Mouse (Mus musculus) lung, embryonic 15.5 days (tissue): ENCODE data around the gene Usp53. TPM values are rescaled to one million over a fixed set of nuclear protein-coding genes. Genes with fewer than 3 reads are reported as not detected.
A peak's percentile ranks its signal among the peaks of the same experiment; 100 is the strongest.

Experiments
- ATAC-seq: fragments of 200-750 bp; cut with Nextera tagmentation; 2 replicates; pipeline ENCODE4 v1.8.0; 2017; ENCODE audit warnings: moderate number of reproducible peaks, borderline replicate concordance; ENCODE audit not compliant: low FRiP score, low TSS enrichment; ENCODE audit errors: extremely low read depth
- H3K27ac ChIP-seq: fragments of 300-500 bp; sonication (generic); 2 replicates; pipeline ENCODE4 v1.5.1; 2015; ENCODE audit warnings: moderate library complexity, mild to moderate bottlenecking, inconsistent platforms
- H3K27me3 ChIP-seq: fragments of 300-500 bp; sonication (generic); 2 replicates; pipeline ENCODE4 v1.6.1; 2015; ENCODE audit warnings: inconsistent platforms
- H3K36me3 ChIP-seq: fragments of 300-500 bp; sonication (generic); 2 replicates; pipeline ENCODE4 v1.6.1; 2015; ENCODE audit warnings: inconsistent platforms
- H3K4me1 ChIP-seq: fragments of 300-500 bp; sonication (generic); 2 replicates; pipeline ENCODE4 v1.6.1; 2015; ENCODE audit warnings: inconsistent platforms
- H3K4me2 ChIP-seq: fragments of 300-500 bp; sonication (generic); 2 replicates; pipeline ENCODE4 v1.6.1; 2015; ENCODE audit warnings: inconsistent platforms, mild to moderate bottlenecking, moderate library complexity
- H3K4me3 ChIP-seq: fragments of 300-500 bp; sonication (generic); 2 replicates; pipeline ENCODE4 v1.5.1; 2015; ENCODE audit warnings: mild to moderate bottlenecking, inconsistent platforms
- H3K9ac ChIP-seq: fragments of 300-500 bp; sonication (generic); 2 replicates; pipeline ENCODE4 v1.6.1; 2015; ENCODE audit warnings: inconsistent platforms
- H3K9me3 ChIP-seq: fragments of 300-500 bp; sonication (generic); 2 replicates; pipeline ENCODE4 v1.6.1; 2016; ENCODE audit warnings: inconsistent platforms
- WGBS: fragments of 180-500 bp; shearing (Covaris S2); methylation state at CpG from one replicate; pipeline ENCODE4 v1.1.7; 2015; 5-methylcytosine and 5-hydroxymethylcytosine counted together
- polyA plus RNA-seq: library from polyadenylated mRNA; unstranded; fragments of >200 nt; fragmentation: Nextera tagmentation; extraction: Ambion mirVana; gene quantifications from 2 replicates; pipeline ENCODE4 v1.2.1, GENCODE M21; 2015

Usp53 gene
- polyA plus RNA-seq, 1 experiment from 2014 or later, result 6.9 TPM

DNA sequence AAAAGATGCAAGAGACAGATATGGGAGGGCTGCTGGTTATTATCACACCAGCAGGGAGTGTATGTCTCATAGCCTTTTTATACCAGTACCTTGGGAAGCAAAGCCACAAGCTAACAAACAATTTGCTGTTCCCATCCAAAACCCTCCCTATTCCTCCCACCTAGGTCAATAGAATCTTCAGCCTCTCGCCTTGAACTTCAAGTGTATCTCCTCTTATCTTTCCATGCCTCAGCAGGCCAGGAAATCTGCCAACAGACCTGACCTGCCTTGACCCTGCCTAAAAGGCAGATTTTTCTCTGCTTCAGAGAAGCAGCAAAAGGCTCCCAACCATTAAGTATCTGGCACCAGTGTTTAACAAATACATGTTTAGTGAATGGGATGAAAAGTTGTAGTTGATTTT lies 2.1 kb upstream of the Usp53 start:
- Histone ChIP-seq H3K27me3 (no peaks in the 10 kb centered on the region), H3K9ac (no peak overlapping the region), H3K9me3 (no peaks in the 10 kb centered on the region), H3K4me3 (no peak overlapping the region), H3K4me2 (no peak overlapping the region), H3K27ac (no peak overlapping the region; the same call in 1 of the 2 replicates), H3K36me3 (no peaks in the 10 kb centered on the region), H3K4me1 (peaks cover 23% of the 10 kb centered on the region)
- no peak for ATAC-seq
- WGBS, result 9% methylated on average over 1 of the region's 1 CpGs

GRCm38 (mm10) chr3:122985183-122985944 lies 1.1 kb upstream of the Usp53 start:
- Histone ChIP-seq H3K4me3 (peak overlapping the region; percentile 65), H3K4me1 (peaks cover 23% of the 10 kb centered on the region), H3K36me3 (no peaks in the 10 kb centered on the region), H3K9ac (peak overlapping the region; percentile 85), H3K27ac (peak overlapping the region; percentile 93), H3K9me3 (no peaks in the 10 kb centered on the region), H3K4me2 (peak overlapping the region; percentile 77), H3K27me3 (no peaks in the 10 kb centered on the region)
- ATAC-seq, result no peak
- 10% methylated on average over 13 of the region's 13 CpGs for WGBS

- WGBS, result under 1% methylated on average over 29 of the region's 30 CpGs
- H3K27ac ChIP-seq, result peak overlapping the region; percentile 91
- peak; percentile 84 for ATAC-seq
These were observed 461 bp downstream of the Usp53 start for GRCm38 (mm10) chr3:122983849-122984248.

GRCm38 (mm10) chr3:122975964-122976363 lies 8.3 kb downstream of the Usp53 start:
- no peak overlapping the region for H3K4me3 ChIP-seq
- no peaks in the 10 kb centered on the region for H3K27me3 ChIP-seq
- H3K4me2 ChIP-seq, result no peak overlapping the region
- WGBS, result 89% methylated on average over 1 of the region's 1 CpGs
- no peak overlapping the region for H3K27ac ChIP-seq
- no peak for ATAC-seq
- no peaks in the 10 kb centered on the region for H3K36me3 ChIP-seq
- H3K9ac ChIP-seq, result no peak overlapping the region
- H3K4me1 ChIP-seq, result no peaks in the 10 kb centered on the region
- no peaks in the 10 kb centered on the region for H3K9me3 ChIP-seq

More at GRCm38 (mm10) chr3:122983849-122984248, 461 bp downstream of the Usp53 start:
- no peaks in the 10 kb centered on the region for H3K36me3 ChIP-seq
- H3K4me2 ChIP-seq, result peak overlapping the region; percentile 77
- peak overlapping the region; percentile 66 for H3K9ac ChIP-seq
- H3K9me3 ChIP-seq, result no peaks in the 10 kb centered on the region
- H3K27me3 ChIP-seq, result no peaks in the 10 kb centered on the region
- H3K4me1 ChIP-seq, result peaks cover 23% of the 10 kb centered on the region
- H3K4me3 ChIP-seq, result peak overlapping the region; percentile 65

GRCm38 (mm10) chr3:122975363-122975762 lies 8.9 kb downstream of the Usp53 start:
- no peak for ATAC-seq
- WGBS, result 71% methylated on average over 4 of the region's 4 CpGs
- Histone ChIP-seq H3K4me2 (no peak overlapping the region), H3K9ac (no peak overlapping the region), H3K36me3 (no peaks in the 10 kb centered on the region), H3K4me3 (no peak overlapping the region), H3K4me1 (no peaks in the 10 kb centered on the region), H3K27ac (no peak overlapping the region), H3K27me3 (no peaks in the 10 kb centered on the region), H3K9me3 (no peaks in the 10 kb centered on the region)

- Histone ChIP-seq H3K9ac (no peak overlapping the region), H3K4me2 (no peak overlapping the region), H3K36me3 (no peaks in the 10 kb centered on the region), H3K27me3 (no peaks in the 10 kb centered on the region), H3K4me1 (no peaks in the 10 kb centered on the region), H3K27ac (no peak overlapping the region), H3K4me3 (no peak overlapping the region), H3K9me3 (no peaks in the 10 kb centered on the region)
- 59% methylated on average over 3 of the region's 3 CpGs for WGBS
- ATAC-seq, result no peak
These were observed 9.5 kb downstream of the Usp53 start for GRCm38 (mm10) chr3:122974833-122975232.

DNA sequence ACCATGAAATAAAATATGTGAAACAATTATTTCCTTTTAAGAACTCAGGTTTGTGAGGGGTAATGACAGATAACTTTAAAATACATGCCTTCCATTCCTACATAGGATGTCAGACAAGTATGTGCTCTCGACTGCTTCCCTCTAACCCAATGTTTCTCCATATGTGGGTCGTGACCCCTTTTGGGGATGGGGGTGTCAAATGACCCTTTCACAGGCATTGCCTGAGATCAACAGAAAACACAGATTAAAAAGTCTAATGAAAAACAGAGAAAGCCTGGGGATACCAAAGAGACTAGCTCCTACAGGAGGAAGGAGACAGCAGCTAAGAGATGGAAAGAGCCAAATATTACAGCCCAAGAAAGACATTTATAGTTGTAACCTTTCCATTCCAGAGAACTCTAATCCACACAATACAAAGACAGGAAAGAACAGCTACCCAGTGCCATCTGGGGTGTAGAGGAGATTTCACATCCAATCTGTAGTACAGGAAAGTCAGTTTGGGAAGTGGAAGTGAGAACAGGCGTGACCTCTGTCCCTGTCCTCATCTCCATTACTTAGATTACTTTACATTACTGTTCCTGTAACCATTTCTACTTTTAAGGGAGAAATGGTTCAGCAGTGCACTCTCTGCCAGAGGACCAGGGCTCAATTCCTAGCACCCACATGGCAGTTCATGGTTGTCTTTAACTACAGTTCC lies 12.0 kb downstream of the Usp53 start:
- Histone ChIP-seq H3K4me1 (no peaks in the 10 kb centered on the region), H3K9me3 (no peaks in the 10 kb centered on the region), H3K4me2 (no peak overlapping the region), H3K27me3 (no peaks in the 10 kb centered on the region), H3K36me3 (no peaks in the 10 kb centered on the region), H3K9ac (no peak overlapping the region), H3K4me3 (no peak overlapping the region), H3K27ac (no peak overlapping the region)
- no peak for ATAC-seq
- WGBS, result 71% methylated on average over 3 of the region's 3 CpGs

DNA sequence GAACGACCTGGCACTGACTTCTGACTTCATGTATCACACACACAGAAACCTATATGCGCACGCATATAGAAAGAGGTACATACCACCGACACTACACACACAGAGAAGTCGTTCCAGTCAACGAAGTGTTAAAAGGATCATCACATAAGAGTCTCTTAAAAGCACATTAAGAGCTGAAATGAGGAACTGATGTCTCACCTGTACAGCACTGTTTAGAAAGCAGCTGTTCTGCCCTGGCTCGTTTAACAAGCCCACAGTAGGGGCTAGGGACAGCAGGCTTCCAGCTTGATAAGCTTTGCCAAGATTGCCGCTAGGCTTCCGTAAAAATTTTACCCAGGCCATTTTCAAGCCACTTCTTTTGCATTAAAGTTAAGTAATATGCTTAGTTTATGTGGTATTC lies 15.9 kb downstream of the Usp53 start:
- Histone ChIP-seq H3K9me3 (no peaks in the 10 kb centered on the region), H3K36me3 (no peaks in the 10 kb centered on the region)
- WGBS, result 88% methylated on average over 9 of the region's 9 CpGs

GRCm38 (mm10) chr3:122964301-122964700 lies 20.0 kb downstream of the Usp53 start:
- no peaks in the 10 kb centered on the region for H3K27me3 ChIP-seq
- 68% methylated on average over 5 of the region's 5 CpGs for WGBS
- no peaks in the 10 kb centered on the region for H3K9me3 ChIP-seq
- H3K4me1 ChIP-seq, result no peaks in the 10 kb centered on the region
- ATAC-seq, result no peak
- no peak overlapping the region for H3K27ac ChIP-seq
- H3K4me3 ChIP-seq, result no peak overlapping the region
- H3K4me2 ChIP-seq, result no peak overlapping the region
- H3K36me3 ChIP-seq, result no peaks in the 10 kb centered on the region
- no peak overlapping the region for H3K9ac ChIP-seq

More for the DNA sequence above, 15.9 kb downstream of the Usp53 start:
- H3K4me1 ChIP-seq, result no peaks in the 10 kb centered on the region
- H3K4me2 ChIP-seq, result no peak overlapping the region
- no peaks in the 10 kb centered on the region for H3K27me3 ChIP-seq
- no peak overlapping the region for H3K4me3 ChIP-seq
- H3K9ac ChIP-seq, result no peak overlapping the region
- no peak overlapping the region for H3K27ac ChIP-seq
- no peak for ATAC-seq

DNA sequence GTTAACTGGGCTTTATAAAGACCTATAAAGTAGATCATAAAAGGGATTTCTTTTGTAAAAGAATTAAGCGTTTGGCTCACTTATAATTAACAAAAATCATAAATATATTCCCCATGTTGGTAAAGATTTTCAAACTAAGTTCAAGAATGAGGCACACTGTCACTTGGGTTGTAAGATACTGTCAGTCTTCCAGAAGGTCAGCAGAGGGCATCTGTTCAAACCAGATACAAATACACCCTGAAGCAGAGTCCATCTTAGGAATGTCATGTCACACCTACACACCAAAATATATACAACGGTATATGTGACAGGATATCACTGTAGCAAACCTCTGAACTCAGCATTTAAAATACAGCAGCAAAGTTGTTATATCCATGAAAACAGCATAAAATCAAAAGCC lies 34.2 kb downstream of the Usp53 start:
- Histone ChIP-seq H3K9ac (no peak overlapping the region), H3K27me3 (no peaks in the 10 kb centered on the region), H3K4me1 (no peaks in the 10 kb centered on the region), H3K9me3 (no peaks in the 10 kb centered on the region), H3K36me3 (0 out of 2 replicates have a peak, but pooled peaks cover 7% of the 10 kb centered on the region), H3K4me3 (no peak overlapping the region), H3K4me2 (no peak overlapping the region), H3K27ac (no peak overlapping the region)
- 78% methylated on average over 2 of the region's 2 CpGs for WGBS
- no peak for ATAC-seq

DNA sequence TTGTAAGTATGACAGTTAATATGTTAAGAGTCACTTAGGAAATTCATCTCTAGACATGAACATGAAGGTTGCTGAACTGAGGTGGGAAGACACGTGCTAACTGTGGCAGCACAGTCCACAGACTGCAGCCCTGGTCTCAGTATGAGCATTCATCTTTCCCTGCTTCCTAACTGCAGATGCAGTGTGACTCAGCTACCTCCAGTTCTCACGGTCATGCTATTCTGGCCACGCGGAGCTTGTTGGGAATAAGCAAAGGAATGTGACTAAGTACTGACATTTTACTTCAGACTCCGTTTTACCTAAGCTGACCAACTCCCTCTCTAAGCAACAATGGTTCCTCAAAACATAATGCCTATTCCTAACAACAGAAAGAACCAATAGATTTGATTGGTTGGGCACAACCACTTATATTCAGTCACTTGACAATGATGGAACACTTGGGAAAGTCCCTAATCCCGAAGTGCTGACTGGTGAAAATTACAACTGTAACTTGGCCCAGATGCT lies 40.9 kb downstream of the Usp53 start:
- H3K27ac ChIP-seq, result no peak overlapping the region
- H3K9me3 ChIP-seq, result no peaks in the 10 kb centered on the region
- no peak overlapping the region for H3K4me3 ChIP-seq
- H3K4me1 ChIP-seq, result no peaks in the 10 kb centered on the region
- 0 out of 2 replicates have a peak, but pooled peaks cover 3% of the 10 kb centered on the region for H3K36me3 ChIP-seq
- H3K9ac ChIP-seq, result no peak overlapping the region
- ATAC-seq, result no peak
- no peak overlapping the region for H3K4me2 ChIP-seq
- WGBS, result 67% methylated on average over 6 of the region's 6 CpGs
- no peaks in the 10 kb centered on the region for H3K27me3 ChIP-seq

DNA sequence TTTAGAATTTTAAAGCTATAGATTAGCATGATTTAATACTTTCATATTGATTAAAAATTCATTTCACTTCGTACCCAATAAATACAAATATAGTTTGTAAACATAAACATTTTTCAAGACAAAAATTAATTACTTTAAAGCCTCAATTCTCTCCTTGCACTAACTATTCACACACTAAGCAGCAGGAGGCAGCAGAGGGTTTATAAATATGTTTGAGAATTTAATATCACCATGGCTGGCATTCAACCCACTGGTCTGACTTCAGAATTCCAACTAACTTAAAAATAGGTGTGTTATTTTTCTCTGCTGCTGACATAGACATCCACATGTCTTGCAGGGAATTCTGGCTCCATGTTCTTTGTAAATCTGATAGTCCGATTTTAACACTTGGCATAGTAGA lies 45.1 kb downstream of the Usp53 start:
- Histone ChIP-seq H3K9me3 (no peaks in the 10 kb centered on the region), H3K4me1 (no peaks in the 10 kb centered on the region), H3K4me3 (no peak overlapping the region), H3K36me3 (peaks cover 2% of the 10 kb centered on the region; the same call in 1 of the 2 replicates), H3K4me2 (no peak overlapping the region), H3K27ac (no peak overlapping the region), H3K9ac (no peak overlapping the region), H3K27me3 (no peaks in the 10 kb centered on the region)
- 63% methylated on average over 2 of the region's 2 CpGs for WGBS
- ATAC-seq, result no peak
